Mouse (Mus musculus) thymus, postnatal 14 days (tissue): ENCODE results near the gene Pinlyp.
"Not testable (repeated sequence)": the region's sequence is repeated elsewhere in the genome, so short reads cannot be mapped to it uniquely, and the experiment has no call there.

Experiments
- DNase-seq: peaks from one replicate; pipeline ENCODE4 v3.0.0; 2021

Gene Pinlyp

DNA sequence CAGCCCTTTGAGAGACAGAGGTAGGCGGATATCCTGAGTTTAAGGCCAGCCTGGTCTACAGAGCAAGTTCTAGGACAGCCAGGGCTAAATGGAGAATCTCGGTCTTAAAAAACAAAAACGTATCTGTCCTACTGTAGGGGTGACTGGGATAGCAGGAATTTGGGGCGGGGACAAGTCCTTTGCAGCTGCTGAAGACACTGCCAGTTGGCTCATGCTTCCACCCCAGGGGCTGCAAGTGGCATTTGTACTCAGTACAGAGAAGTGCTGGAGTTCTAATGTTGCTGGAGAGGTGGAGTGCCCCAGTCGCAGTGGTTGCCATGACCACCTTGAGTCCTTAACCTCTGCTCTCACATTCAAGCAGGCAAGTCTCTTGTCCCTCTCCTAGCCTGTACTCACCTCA is 23.1 kb downstream of the Pinlyp start:
- no peak for DNase-seq

DNA sequence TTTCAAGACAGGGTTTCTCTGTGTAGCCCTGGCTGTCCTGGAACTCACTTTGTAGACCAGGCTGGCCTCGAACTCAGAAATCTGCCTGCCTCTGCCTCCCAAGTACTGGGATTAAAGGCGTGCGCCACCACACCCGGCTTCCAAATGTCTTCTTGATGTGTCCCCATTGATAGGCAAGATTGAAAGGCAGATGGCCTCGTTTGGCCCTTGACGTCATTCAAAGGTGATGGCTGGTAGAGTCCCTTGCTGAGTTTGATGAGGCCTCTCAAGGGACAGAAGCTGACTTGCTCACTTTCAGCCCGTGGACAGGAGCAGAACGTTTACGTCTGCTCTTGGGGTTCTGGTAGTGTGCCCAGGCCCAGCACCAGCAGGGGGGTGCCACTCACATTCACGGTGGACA is 25.9 kb downstream of the Pinlyp start:
- not testable (repeated sequence) for DNase-seq

DNA sequence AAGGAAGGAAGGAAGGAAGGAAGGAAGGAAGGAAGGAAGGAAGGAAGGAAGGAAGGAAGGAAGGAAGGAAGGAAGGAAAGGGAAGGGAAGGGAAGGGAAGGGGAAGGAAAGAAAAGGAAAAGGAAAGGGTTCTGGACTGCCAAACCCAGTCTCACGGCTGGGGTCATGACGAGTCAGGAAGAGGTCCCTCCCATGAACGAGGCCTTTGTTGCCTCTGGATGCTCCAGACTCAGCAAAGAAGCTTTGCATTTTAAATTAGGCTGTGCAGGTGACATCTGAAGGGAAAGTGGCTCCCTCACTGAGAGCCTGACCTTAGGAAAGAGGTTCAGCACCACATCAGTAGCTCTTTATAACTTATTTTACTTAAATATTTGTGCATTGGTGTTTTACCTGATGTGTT is 26.8 kb downstream of the Pinlyp start:
- no peak for DNase-seq

DNA sequence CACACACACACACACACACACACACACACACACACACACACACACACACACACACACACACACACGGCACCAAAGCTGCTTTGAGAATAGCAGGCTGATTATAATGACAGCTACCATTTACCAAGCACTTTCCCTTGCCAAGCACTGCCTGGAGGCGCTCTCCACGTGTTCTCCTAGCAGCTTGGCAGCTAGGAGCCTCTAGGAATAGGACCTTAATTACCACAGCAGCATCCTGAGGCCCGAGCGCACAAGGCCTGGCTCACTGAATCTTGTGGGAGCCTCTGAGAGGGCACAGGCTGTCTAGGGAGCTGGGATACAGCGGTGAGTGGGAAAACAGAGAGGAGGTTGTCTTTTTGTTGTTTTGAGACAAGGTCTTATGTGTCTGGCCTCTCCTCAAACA is 28.3 kb downstream of the Pinlyp start:
- no peak for DNase-seq

DNA sequence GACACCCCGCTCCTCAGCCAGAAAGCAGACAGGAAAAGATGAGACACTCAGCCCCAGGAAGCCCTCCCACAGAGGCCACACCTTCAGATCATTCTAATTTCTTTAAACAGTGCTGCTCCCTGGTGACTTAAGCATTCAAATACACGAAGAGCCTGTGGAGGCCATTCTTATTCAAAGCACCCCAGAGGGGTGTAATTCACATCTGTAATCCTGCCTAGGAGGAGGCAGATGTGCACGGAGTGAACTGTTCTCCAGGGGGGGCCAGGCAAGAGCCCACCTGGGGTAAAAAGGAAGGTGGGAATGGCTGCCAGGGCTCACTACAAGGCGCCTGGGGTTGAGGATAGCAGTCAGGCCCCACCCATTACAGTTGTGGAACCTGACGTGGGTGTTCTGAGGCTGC is 28.8 kb downstream of the Pinlyp start:
- DNase-seq, result no peak

DNA sequence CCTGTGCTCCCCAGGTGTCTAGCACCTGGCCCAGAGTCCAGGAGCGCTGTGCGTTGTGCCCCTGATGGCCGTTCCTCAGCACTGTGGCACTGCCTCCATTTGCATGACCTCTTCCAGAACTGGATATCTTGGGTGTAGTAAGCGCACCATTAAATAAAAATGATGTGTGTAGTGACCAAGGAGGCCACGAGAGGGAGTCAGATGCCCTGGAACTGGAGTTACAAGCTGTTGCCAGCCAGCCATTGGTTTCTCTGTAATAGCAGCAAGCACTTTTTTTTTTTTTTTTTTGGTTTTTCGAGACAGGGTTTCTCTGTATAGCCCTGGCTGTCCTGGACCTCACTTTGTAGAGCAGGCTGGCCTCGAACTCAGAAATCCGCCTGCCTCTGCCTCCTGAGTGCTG is 29.6 kb downstream of the Pinlyp start:
- peak; percentile 31 for DNase-seq

DNA sequence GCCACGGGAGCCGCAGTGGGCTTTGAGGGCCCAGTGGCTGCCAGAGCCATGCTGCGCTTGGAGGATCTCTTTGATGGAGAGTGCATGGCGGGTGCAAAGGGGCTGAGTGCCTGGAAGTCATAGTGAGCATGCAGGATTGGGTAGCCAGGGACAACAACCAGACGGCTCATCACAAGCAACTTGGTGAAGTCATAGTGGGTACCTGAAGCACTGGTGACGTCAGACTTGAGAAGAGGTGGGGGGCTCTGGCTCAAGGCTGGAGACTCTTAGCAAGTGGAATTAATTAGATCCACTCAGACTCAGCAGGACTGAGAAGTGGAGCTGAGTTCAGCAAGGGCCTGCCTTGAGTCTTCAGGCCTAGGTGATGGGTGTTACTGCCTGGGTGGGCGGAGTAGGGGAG is 33.6 kb downstream of the Pinlyp start, which contains the start of gene AC161166.1:
TSS of gene AC161166.1 (minus strand) at position 101 of the 400 bp plus-strand sequence.
- no peak for DNase-seq

DNA sequence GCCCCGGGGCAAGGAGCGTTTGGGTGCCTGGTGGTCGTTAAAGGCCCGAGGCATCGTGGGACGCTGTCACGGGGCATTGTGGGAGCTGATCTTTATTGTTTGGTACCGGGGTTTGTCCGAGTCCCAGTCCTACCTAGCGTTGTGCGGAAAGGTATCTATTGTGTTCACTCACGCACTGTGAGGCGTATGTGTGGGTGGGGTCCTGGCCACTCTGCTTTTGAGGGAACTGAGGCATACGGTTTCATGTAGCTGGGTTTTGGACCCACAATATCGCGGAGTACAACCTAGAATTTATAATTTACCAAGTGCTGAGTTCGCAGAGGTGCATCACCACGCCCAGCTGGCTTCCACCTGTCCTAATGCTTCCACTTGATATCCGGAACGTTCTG is 38.2 kb downstream of the Pinlyp start:
- DNase-seq, result no peak

DNA sequence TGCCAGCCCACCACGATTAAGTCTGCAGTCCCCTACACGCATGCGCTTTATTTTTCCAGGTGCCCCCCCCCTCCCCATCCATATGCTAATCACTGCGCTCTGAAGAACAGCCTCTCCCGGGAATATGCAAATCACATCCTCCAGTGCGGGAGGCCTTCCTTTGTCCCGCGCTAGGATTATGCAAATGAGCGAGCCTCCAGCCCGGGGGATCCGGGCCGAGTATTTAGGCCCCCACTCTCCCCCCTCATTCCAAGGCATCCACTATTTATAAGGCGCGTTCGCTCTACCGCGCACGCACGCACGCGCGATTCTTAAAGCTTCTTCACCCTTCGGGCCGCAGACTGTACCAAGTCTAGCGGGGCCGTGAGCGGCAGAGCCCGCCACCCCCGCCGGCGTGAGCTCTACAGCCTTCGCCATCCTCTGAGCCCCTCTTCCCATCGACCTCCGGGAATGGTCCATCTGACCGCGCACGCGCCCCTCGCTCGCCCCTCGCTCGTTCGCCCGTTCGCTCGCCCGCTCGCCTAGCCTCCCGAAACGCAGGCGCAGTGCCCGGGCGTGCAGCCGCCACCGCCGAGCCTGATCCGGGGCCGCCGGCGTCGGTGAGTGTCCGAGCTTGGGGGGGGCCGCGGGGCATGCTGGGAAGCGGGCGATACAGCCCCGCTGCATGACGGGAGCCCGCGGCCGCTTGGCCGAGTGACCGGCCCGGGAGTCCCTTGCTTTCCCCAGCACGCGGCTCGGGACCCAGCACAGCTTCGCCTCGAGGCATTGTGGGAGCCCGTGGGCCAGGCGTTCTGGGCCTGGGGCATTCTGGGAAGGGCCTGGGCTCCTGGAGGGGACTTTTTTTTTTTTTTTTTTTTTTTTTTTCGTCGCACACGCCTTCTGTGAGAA is 38.8 kb downstream of the Pinlyp start, which contains the start of gene Zfp428:
TSS of gene Zfp428 (plus strand) at position 169 of the 888 bp plus-strand sequence.
- DNase-seq, result peak; percentile 71

DNA sequence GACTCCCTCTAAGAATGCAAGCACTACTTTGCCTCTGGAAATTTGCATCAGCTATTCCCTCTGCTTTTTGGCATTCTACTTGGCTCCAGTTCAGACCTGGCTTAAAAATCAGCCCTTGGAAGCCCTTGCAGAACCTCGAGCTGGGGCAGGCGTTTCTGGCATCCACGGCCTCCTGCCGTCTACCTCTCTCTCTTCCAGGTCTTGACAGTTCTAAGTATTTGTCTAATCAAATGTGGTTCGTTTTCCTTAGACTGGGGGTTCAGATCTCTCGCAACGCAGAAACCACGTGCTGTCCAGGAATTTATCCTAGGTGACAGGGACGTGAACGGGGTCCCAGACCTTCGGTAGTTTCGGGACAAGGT is 39.5 kb downstream of the Pinlyp start:
- no peak for DNase-seq

DNA sequence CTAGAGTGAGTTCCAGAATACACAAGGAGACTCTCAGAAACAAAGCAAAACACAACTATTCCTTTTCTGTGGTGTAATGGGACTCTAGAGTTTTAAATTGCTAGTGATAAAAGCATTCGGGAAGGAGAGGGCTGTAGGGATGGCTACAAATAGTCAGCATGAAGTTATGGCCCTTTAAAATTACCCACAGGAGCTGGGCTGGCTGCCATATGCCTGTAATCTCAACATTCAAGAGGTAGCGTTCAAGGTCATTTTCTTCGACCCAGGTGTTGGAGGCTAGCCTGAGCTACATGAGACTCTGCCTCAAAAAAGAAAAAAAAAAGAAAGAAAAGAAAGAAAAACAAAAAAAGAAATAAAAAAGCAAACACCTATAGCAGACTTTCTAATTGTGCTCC is 39.9 kb downstream of the Pinlyp start:
- no peak for DNase-seq

DNA sequence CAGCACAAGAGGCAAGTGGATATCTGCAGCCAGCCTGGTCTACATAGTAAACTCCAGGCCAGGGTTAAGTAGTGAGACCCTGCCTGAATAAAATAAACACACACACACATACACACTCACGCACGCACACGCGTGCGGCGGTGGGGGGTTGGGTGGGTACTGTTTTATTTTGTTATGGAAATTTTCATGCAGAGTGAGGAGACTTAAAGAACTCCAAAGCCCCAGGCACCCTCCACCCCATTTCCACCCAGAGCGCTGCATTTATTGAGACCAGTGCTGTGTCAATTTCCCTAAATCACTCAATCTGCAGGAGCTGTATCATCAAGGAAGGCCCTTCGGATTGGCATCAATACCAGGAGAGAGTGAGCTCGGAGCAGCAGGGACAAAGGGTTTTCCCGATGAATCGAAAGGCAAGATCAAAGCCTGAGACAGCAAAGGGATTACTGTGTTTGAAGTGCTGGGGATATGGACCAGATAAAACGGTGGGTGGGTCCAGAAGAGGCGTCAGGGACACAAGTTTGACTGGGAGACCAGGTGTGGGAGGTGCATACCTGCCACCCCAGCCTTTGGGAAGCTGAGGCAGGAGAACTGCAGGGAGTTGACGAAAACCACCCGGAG is 40.4 kb downstream of the Pinlyp start:
- DNase-seq, result no peak

DNA sequence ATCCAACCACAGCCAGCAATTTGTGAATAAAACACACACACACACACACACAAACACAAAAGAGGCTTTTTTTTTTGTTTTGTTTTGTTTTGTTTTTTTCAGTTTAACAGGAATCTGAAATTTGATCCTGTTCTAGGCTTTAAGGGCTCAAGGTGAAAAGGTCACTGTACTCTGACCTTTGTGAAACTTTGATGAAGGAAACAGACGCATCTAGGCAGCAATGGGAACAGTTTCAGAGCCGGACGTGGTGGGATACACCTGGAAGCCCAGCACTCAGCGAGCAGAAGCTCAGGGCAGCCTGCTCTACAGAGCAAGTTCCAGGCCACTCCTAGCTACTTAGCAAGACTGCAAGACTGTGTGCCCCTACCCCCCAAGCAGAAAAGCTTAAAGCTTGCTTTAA is 41.0 kb downstream of the Pinlyp start:
- no peak for DNase-seq

DNA sequence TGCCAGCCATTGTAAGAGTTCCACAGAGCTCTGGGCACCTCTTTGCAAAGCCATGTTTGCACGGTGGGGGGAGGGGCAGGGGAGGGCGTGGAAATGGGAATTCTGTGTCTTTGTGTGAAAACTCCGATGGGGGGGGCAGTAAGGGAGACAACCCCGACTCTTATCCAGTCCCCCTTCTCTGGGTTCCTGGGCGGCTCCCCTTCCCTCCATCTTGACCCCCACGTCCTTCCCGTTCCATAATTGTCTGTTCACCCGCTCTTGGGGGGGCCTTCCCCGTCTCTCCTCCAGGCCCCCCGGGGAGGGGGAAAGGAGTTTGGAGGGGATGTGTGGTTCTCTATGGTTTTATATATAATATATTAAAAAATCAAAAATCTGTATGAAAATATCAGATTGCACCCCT is 41.9 kb downstream of the Pinlyp start:
- DNase-seq, result no peak

DNA sequence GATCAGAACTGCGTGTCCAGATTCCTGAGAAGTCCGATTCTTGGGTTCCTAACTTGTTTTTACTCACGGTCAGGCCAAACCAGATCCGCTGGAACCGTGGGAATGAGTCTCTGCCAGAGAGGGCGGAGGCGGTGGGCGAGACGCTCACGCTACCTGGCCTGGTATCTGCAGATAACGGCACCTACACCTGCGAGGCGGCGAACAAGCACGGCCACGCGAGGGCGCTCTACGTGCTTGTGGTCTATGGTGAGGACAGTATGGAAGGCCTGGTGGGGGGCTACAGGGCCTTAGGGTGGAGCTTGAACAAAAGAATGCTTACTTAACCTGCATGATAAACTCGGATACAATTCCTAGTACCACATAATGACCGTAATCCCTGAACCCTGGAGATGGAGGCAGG is 44.4 kb downstream of the Pinlyp start:
- DNase-seq, result peak; percentile 69

DNA sequence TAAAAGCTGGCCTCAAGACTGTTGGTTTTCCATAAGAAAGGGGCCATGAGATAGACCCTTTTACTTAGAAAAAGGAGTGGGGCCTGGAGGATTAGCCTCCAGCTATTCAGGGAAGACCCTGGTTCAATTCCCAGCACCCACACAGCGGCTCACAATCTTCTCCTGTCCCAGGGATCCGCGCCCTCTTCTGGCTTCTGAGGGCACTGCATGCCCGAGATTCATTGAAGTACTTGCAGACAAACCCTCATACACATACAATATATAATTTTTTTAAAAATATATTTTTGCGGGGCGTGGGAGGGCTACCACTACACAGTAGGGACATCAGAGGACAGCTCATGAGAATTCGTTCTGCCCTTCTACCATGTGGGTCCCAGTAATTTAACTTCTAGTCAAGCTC is 45.0 kb downstream of the Pinlyp start:
- DNase-seq, result peak; percentile 65

DNA sequence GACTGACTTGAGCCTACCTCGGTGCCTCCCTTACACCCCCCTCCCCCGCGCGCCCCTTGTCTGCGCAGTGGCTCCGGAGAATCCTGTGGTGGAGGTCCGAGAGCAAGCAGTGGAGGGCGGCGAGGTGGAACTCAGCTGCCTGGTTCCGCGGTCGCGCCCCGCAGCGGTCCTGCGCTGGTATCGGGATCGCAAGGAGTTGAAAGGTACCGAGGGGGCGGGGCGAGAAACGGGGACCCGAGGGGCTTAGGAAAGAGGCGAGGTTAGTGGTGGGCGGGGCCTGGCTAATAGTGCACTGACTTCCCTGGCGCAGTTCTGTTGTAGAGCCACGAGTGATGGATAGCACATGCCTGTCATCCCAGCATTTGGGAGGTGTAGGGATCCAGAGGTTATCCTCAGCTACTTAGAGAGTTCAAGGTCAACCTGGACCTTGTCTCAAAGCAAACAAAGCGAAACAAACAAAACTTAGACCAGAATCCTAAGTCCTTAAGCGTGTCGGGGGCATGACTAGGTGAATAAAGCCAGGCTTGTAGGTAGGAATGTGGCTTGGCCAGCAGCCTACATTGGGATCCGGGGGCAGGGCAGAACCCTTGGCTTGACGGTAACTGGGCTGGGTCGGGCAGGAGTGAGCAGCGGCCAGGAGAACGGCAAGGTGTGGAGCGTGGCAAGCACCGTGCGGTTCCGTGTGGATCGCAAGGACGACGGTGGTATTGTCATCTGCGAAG is 45.9 kb downstream of the Pinlyp start:
- peak; percentile 24 for DNase-seq
